Mouse (Mus musculus): Measurements from ENCODE around the gene Sbk3.

GRCm38 (mm10) chr7:4996003-4996895, 25.3 kb upstream of the Sbk3 start, which contains the start of gene Zfp579:
- TF ChIP-seq CTCF (IDR thresholded peaks at IDR 0.05; ENCODE audit: extremely low read depth, insufficient read depth, insufficient read length, insufficient replicate concordance) (no peak), POLR2A (IDR thresholded peaks at IDR 0.05; ENCODE audit: low read depth, low read length) (no peak)

Measured in spleen, adult 2 months (tissue).